Mouse (Mus musculus) hindbrain, embryonic 10.5 days (tissue): ENCODE measurements around the gene Galnt14. TPM values are rescaled to one million over a fixed set of nuclear protein-coding genes. Genes with fewer than 3 reads are reported as not detected.

Experiments used
- DNase-seq: peaks from one replicate; pipeline ENCODE4 v3.0.0-alpha.2; 2017; ENCODE audit warnings: low spot score
- H3K27ac ChIP-seq: fragments of 300-500 bp; sonication (generic); 2 replicates; pipeline ENCODE4 v1.5.1; 2016; ENCODE audit warnings: mild to moderate bottlenecking, moderate library complexity
- H3K27me3 ChIP-seq: fragments of 300-500 bp; sonication (generic); 2 replicates; pipeline ENCODE4 v1.6.1; 2016; ENCODE audit warnings: mild to moderate bottlenecking; ENCODE audit not compliant: poor library complexity, insufficient read depth, severe bottlenecking
- H3K36me3 ChIP-seq: fragments of 300-500 bp; sonication (generic); 2 replicates; pipeline ENCODE4 v1.6.1; 2016; ENCODE audit warnings: mild to moderate bottlenecking, moderate library complexity
- H3K4me1 ChIP-seq: fragments of 300-500 bp; sonication (generic); replicated peaks from 2 replicates; pipeline ENCODE4 v1.6.1; 2016; ENCODE audit warnings: mild to moderate bottlenecking
- H3K4me3 ChIP-seq: fragments of 300-500 bp; sonication (generic); 2 replicates; pipeline ENCODE4 v1.5.1; 2016; ENCODE audit warnings: mild to moderate bottlenecking, moderate library complexity
- H3K9me3 ChIP-seq: fragments of 300-500 bp; sonication (generic); 2 replicates; pipeline ENCODE4 v1.6.1; 2016; ENCODE audit warnings: mild to moderate bottlenecking, moderate library complexity
- WGBS: fragments of 180-500 bp; shearing (Covaris S2); methylation state at CpG from one replicate; pipeline ENCODE4 v1.1.7; 2016; 5-methylcytosine and 5-hydroxymethylcytosine counted together
- polyA plus RNA-seq: library from polyadenylated mRNA; unstranded; fragments of >200 nt; fragmentation: Nextera tagmentation; extraction: Ambion mirVana; gene quantifications from 2 replicates; pipeline ENCODE4 v1.2.1, GENCODE M21; 2016

Gene Galnt14
- polyA plus RNA-seq, 1 experiment from 2014 or later: 5.3 TPM

DNA sequence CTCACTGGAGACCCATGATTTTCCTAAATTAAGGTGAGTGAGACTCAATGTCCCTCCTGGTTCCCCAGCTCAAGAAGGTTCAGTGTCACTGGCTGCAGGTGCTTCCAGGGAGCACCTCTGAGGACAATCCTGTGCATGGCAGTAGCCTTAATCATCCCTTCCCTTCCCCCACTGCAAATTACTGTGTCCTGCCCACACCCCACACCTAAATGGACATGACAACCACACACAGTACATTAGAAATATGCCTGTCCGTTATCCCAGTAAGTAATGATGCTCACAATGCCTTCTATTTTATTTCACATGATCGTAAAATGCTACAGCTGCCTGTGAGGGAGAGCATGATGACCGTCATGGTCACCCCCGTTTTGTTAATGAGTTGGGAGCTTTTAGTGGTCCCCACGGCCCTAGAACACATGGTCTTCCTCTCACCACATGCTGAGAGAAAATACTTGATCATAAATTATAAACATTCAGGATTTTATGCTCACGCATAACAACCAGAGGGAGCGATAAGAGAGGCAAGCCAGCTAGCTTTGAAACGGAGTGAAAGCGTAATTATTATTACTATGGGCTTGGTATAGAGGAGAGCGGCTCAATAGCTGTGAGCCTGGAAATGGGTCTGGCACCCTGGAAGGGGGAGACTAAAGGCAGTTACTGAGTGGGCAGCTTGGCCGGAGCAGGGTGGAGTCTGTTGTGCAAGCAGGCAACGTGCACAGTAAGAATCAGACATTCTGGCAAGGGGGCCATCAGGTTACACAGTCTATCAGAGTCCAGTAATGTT is 161.3 kb downstream of the Galnt14 start:
- 86% methylated on average over 12 of the region's 12 CpGs for WGBS
- no peaks in the 10 kb centered on the region for H3K4me1 ChIP-seq
- H3K36me3 ChIP-seq: no peaks in the 10 kb centered on the region
- H3K4me3 ChIP-seq: no peak overlapping the region
- H3K9me3 ChIP-seq: no peaks in the 10 kb centered on the region
- DNase-seq: no peak
- H3K27ac ChIP-seq: no peak overlapping the region
- H3K27me3 ChIP-seq: no peaks in the 10 kb centered on the region

DNA sequence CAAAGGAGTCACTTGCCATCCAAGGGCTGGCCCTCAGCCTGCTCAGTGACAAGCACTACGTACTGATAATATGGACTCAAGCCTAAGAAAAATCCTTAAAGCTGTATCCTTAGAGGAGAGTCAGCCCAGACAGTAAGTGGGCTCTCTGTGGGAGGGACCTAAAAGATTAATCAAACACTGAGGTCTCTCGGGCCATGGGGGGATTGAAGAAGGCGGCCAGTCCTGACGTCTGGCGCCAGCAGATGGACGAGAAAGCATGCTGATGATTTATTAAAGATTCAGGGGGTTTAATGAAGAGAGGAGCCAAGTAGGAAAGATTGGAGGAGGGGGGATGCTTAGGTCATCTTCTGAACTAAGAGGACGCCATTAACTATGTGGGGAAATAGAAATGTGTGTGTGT is 162.1 kb downstream of the Galnt14 start:
- Histone ChIP-seq H3K27ac (no peak overlapping the region), H3K4me3 (no peak overlapping the region), H3K4me1 (no peaks in the 10 kb centered on the region), H3K9me3 (no peaks in the 10 kb centered on the region), H3K27me3 (no peaks in the 10 kb centered on the region), H3K36me3 (no peaks in the 10 kb centered on the region)
- no peak for DNase-seq
- WGBS: 71% methylated on average over 7 of the region's 7 CpGs

DNA sequence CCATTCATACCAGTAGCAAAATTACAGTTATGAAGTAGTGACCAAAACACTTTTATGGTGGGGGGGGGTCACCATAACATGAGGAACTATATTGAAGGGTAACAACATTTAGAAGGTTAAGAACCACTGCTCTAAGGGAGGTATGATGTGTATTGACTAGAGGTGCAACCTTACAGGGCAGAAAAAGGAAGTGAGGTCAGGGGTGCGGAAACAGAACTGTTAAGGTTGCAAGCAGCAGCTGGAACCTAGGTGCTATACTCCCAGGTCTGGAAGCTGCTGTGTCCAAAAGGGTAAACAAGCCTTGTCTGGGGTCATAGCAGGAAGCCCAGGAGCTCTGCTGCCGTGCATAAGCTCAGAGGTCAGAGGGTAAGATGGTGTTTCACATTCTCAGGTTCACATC is 162.8 kb downstream of the Galnt14 start:
- no peaks in the 10 kb centered on the region for H3K9me3 ChIP-seq
- no peaks in the 10 kb centered on the region for H3K36me3 ChIP-seq
- 70% methylated on average over 2 of the region's 2 CpGs for WGBS
- no peaks in the 10 kb centered on the region for H3K27me3 ChIP-seq
- no peak overlapping the region for H3K27ac ChIP-seq
- H3K4me3 ChIP-seq: no peak overlapping the region
- no peaks in the 10 kb centered on the region for H3K4me1 ChIP-seq
- DNase-seq: no peak

DNA sequence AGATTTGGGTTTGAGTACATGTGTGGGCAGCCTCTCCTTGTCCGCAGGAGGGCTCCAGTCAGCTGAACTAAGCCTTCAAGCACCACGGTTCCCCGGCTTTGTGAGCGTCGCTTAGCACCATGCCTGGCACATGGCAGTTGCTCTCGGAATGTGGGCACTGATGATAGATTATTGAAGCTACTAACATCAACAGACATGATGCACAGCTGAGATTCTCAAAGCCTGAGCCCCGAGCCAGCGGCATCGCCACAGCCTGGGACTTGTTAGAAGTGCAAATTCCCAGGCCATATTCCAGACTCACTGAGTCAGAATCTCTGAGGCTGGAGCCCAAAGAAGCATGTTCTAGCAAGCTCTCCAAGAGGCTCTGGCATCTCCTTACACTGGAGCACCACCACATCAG is 168.3 kb downstream of the Galnt14 start:
- peaks cover 14% of the 10 kb centered on the region for H3K4me1 ChIP-seq
- 88% methylated on average over 9 of the region's 9 CpGs for WGBS
- H3K27ac ChIP-seq: no peak overlapping the region
- no peaks in the 10 kb centered on the region for H3K9me3 ChIP-seq
- no peak for DNase-seq
- no peaks in the 10 kb centered on the region for H3K27me3 ChIP-seq
- H3K4me3 ChIP-seq: no peak overlapping the region
- no peaks in the 10 kb centered on the region for H3K36me3 ChIP-seq

DNA sequence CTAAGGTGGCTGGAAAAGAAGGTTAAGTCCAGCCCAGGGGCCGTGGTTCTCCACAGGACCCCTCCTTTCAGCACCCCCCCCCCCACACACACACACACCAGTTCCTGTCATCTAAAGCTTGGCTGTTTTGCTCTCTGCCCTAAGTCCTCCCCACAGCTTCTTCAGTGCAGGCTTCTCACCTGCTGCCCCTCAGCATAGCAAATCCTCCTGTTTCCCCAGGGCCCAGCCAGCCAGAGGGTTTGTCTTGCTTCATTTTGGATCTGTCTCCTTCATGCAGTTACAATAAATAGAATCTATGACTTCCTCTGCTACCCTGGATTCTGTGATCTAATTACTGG is 169.1 kb downstream of the Galnt14 start:
- no peaks in the 10 kb centered on the region for H3K36me3 ChIP-seq
- 0 out of 2 replicates have a peak overlapping the region, but pooled peaks have one; percentile 8 for H3K27ac ChIP-seq
- DNase-seq: no peak
- no peaks in the 10 kb centered on the region for H3K27me3 ChIP-seq
- H3K4me3 ChIP-seq: no peak overlapping the region
- WGBS: 43% methylated on average over 1 of the region's 1 CpGs
- H3K4me1 ChIP-seq: peaks cover 14% of the 10 kb centered on the region
- H3K9me3 ChIP-seq: no peaks in the 10 kb centered on the region

DNA sequence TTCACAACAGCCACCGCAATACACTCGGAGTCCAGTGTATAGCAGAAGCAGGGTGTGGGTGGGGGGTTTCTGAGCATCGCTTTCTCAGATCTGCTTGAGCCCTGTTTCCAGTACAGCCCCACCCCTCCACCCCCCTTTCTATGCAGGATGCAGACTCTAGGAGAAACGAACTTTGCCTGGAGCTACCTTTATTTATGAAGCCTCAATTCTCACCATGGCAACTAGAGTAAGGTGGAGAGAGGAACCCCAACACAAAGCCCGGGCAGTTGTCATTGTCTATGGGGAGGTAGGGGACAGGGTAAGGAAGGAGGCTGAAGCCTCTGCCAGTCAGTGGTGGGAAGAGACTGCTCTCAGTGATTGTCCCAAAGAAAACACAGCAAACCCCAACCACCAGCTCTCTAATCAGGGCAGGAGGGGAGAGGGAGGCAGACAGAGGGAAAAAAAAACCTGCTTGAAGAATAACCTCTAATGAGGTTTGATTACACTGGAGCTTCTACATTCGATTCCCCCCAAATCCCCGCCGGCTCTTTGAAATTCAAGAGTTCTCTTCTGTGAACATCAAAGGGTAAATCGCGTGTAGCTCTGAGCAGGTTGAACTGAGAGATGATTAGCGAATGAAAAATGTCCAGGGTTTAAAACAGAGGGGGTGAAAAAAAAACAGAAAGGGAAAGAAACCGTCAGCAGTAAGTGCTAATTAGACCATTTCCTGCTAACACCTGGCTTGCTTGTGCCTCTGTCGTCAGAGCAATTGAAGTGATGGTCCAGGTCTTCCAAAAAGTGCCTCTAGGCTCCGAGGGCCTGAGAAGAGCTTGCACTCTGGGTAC is 169.6 kb downstream of the Galnt14 start:
- no peak for DNase-seq
- 0 out of 2 replicates have a peak overlapping the region, but pooled peaks have one; percentile 8 for H3K27ac ChIP-seq

DNA sequence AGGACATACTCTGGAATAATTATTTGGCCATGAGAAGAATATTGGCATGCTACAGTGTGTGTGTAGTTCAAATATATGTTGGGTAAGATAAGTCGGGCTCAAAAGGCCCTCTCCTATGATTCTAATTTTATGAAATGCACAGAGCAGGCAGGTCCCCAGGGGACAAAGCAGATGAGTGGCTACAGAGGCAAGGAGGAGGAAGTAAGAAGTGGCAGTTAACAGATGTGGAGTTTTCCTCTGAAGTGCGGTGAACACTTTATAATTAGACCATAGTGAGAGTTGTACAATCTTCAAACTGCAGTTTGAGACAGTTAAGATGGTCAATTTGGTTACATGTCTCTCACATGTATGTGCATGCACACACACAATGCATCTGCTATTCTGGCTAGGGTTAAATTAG is 178.4 kb downstream of the Galnt14 start:
- Histone ChIP-seq H3K4me3 (no peak overlapping the region), H3K27ac (no peak overlapping the region), H3K9me3 (no peaks in the 10 kb centered on the region), H3K36me3 (no peaks in the 10 kb centered on the region), H3K4me1 (no peaks in the 10 kb centered on the region), H3K27me3 (no peaks in the 10 kb centered on the region)
- DNase-seq: no peak
- WGBS: 85% methylated on average over 2 of the region's 2 CpGs

More for the DNA sequence above, 169.6 kb downstream of the Galnt14 start:
- Histone ChIP-seq H3K4me1 (peaks cover 14% of the 10 kb centered on the region), H3K36me3 (no peaks in the 10 kb centered on the region), H3K27me3 (no peaks in the 10 kb centered on the region), H3K9me3 (no peaks in the 10 kb centered on the region), H3K4me3 (no peak overlapping the region)
- 46% methylated on average over 14 of the region's 14 CpGs for WGBS

DNA sequence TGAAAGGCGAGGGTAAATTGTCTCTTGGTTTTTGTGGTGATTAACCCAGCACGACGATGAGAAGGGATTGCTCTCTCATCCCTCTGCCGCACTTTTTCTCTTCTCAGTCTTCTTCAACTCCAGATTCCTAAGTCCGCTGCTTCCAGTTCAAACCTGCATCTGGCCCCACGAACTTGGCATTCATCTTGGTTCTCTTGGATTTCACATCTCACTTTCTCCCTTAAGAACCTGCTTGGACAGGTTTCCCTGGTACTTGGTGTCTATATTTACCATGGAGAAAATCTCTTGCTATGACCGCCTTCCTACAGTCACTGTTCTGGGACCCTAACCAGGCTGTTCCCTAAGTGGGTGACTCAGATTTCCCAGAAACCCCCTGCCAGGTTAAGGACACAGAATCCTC is 188.1 kb downstream of the Galnt14 start:
- no peaks in the 10 kb centered on the region for H3K4me1 ChIP-seq
- no peak overlapping the region for H3K4me3 ChIP-seq
- no peak for DNase-seq
- H3K9me3 ChIP-seq: no peaks in the 10 kb centered on the region
- H3K27me3 ChIP-seq: no peaks in the 10 kb centered on the region
- H3K27ac ChIP-seq: no peak overlapping the region
- WGBS: 91% methylated on average over 7 of the region's 7 CpGs
- H3K36me3 ChIP-seq: no peaks in the 10 kb centered on the region

DNA sequence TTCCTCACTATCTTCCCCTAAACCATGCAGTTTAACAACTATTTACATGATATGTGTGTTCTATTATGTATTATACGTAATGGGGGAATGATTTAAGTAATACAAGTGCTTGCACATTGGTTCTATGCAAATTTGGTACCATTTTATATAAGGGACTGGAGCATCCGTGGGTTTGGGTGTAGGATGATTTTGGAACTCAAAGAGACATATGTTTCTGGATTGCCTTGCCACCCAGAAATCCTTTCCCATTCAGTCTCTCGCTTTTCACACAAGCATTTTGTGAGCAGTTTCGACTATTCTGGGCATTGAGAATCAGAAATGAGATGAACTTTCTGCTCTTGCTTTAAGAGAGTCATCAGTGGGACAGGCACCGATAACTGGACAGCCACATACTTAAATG is 190.9 kb downstream of the Galnt14 start:
- WGBS: 85% methylated on average over 5 of the region's 5 CpGs
- DNase-seq: no peak
- Histone ChIP-seq H3K27me3 (no peaks in the 10 kb centered on the region), H3K4me3 (no peak overlapping the region), H3K9me3 (no peaks in the 10 kb centered on the region), H3K36me3 (no peaks in the 10 kb centered on the region), H3K4me1 (no peaks in the 10 kb centered on the region), H3K27ac (no peak overlapping the region)

DNA sequence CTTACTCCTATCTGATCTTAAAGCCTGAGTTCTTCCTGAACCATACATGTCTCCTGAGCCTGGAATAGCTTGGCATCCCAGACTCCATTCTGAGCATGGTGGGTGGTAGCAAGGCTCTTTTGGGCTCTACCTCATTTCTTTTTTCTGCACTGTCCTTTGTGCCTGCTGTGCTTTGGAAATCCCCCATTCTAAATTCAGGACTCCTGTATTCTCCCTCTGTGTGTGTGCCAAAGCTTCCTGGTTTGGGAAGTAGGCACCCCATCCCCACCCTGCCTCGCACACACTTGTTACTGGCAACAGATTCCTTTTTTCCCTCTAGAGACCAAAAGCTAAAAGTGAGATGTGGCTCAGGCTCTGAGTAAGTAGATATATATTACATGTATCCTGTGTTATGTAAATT is 191.9 kb downstream of the Galnt14 start:
- WGBS: 70% methylated on average over 1 of the region's 1 CpGs
- no peak for DNase-seq
- H3K36me3 ChIP-seq: no peaks in the 10 kb centered on the region
- H3K27me3 ChIP-seq: no peaks in the 10 kb centered on the region
- no peaks in the 10 kb centered on the region for H3K4me1 ChIP-seq
- H3K4me3 ChIP-seq: no peak overlapping the region
- no peak overlapping the region for H3K27ac ChIP-seq
- H3K9me3 ChIP-seq: no peaks in the 10 kb centered on the region

DNA sequence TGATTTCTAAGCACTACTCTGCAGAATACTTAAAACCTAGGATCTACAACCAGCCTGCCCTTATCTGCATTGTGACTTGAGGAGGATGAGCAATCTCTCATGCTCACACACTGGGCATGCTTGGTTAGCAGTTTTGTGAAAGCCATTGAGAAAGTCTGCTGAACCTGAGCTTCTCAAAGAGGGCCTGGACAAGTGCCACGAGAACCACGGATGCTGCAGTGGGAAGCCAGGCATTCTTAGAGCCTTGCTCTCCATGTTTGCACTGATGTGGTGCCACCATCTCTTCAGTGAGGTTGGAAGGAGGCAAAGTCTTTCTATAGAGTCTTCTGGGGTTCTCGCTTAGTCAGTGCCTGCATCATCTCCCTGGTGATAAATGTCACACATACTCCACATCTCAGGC is 194.7 kb downstream of the Galnt14 start:
- no peak overlapping the region for H3K27ac ChIP-seq
- no peaks in the 10 kb centered on the region for H3K9me3 ChIP-seq
- H3K4me1 ChIP-seq: no peaks in the 10 kb centered on the region
- no peak for DNase-seq
- H3K27me3 ChIP-seq: no peaks in the 10 kb centered on the region
- H3K36me3 ChIP-seq: no peaks in the 10 kb centered on the region
- WGBS: 91% methylated on average over 3 of the region's 3 CpGs
- no peak overlapping the region for H3K4me3 ChIP-seq

DNA sequence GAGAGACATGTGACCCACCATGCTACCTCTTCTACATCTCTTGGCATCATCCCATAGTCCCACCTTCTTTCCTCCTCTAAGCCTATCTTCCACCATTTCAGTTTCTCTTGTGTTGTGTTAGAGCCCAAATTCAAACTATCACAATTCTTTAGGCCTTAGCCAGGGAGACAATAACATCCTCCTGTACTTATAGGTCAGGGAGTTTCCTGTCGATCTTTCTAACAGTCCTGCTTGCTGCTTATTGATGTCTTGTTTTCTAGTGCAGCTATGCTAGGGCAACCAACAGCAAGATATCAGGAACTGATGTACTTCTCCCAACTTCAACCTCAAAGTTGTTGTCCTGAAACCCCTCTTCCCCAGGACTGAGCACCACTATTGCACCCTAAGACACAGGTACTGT is 195.4 kb downstream of the Galnt14 start:
- Histone ChIP-seq H3K4me3 (no peak overlapping the region), H3K9me3 (no peaks in the 10 kb centered on the region), H3K27ac (no peak overlapping the region), H3K36me3 (no peaks in the 10 kb centered on the region), H3K27me3 (no peaks in the 10 kb centered on the region), H3K4me1 (no peaks in the 10 kb centered on the region)
- no peak for DNase-seq
- 89% methylated on average over 1 of the region's 1 CpGs for WGBS

DNA sequence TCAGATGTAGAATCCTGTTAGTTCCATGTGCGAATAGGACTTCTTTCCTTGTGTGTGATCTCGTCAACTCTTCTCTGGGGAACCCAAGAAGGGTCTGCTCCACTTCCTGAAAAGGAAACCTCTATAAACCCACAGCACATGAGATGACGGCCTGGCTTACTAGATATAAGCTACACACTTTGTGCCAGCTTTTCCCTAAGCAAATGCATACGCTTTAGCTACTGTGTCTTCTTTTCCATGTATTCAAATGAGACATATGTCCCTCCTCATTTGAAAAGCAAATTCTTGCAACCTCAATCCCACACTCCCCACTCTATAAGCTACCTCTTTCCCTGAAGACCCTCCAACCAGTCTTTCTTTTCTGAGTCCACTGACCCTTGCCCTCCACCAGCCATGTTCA is 196.0 kb downstream of the Galnt14 start:
- WGBS: 85% methylated on average over 4 of the region's 4 CpGs
- DNase-seq: no peak
- Histone ChIP-seq H3K27ac (no peak overlapping the region), H3K36me3 (no peaks in the 10 kb centered on the region), H3K27me3 (no peaks in the 10 kb centered on the region), H3K4me3 (no peak overlapping the region), H3K9me3 (no peaks in the 10 kb centered on the region), H3K4me1 (no peaks in the 10 kb centered on the region)
